Mouse (Mus musculus): ENCODE data around the gene Mylip.

Gene Mylip

DNA sequence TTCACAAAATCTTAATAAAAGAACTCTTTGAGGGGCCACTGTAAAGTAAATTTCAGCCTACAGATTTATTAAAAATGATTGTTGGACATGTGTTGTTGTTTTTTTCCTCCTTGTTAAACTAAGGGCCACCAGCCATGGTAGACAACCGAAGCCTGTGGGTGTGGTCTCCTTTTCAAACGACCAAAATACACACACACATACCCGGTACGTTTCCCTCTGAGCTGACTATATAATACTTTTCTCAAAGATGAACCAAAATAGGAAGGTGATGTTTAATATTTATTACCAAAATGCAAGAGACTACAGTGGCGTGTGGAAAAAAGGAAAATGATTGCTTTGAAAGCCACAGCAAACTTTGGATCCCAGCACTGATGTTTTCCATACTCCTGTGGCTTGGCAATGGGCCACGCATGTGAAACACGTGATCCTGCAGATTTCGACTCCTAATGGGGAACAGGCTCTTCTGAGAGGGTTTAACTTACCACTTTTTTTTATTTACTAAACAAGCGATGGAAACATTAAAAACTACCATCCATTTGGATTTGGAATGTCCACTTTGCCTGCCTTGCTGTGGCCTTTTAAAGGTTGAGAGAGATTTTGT is 2.4 kb downstream of the Mylip start:
- DNase-seq = no peak

DNA sequence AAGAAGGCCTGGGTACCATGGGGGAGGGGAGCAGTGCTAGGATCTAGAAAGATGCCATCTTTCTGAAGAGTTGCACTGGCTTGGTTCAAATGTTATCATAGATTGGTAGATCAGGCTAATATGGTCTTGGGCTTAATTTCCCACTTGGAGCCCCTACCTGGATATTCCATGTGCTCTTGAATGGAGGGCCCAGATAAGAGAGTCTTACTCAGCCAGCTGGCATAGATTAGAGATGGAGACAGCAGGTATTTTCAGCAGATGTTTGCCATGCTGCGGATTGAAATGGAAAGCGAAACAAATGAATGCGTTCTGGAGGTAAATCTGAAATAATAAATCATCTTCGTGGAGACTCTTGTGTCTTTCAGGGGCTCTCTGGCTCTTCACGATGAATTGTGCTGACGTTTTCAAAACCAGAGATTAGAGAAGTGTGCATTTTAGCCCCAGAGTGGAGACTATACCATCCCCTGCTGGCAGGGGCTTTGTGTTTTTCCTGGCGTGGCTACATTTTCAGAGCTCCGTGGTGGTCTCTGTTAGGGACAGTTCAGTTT is 4.8 kb downstream of the Mylip start:
- DNase-seq = no peak

DNA sequence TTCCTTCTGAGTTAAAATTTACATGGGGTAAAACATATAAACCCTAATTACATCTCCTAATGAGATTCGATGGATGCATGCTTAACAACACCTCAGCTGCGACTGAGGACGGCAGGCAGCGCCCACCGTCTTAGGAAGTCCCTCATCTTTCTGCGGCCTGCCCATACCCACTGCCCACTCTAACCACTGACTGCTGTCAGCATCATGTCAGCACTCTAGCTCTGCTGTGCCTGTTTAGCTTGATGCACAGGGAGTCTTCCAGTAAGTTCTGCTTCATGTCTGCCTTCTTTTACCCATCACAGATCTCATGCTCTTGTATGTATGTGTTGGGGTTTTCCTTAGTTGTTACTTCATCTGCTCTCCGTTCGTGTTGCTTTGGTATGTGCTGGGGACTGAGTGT is 7.2 kb downstream of the Mylip start:
- DNase-seq = no peak

DNA sequence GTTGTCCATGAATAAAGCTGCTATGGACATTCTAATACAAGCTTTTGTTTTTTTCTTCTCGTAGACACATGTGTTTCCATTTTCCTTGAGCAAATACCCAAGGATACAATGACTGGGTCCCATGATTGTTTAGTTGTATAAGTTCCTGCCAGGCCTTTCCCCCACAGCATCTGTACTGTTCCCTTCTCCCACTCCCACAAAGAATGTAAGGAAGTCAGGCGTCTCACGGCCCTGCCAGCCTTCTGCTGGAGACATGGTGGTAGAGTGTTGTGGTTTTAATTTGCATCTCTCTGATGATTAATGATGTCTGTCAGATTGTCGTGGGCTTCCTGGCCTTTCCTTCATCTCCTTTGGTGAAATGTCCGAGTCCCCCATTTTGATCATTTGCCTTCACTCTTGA is 7.7 kb downstream of the Mylip start:
- DNase-seq = no peak

DNA sequence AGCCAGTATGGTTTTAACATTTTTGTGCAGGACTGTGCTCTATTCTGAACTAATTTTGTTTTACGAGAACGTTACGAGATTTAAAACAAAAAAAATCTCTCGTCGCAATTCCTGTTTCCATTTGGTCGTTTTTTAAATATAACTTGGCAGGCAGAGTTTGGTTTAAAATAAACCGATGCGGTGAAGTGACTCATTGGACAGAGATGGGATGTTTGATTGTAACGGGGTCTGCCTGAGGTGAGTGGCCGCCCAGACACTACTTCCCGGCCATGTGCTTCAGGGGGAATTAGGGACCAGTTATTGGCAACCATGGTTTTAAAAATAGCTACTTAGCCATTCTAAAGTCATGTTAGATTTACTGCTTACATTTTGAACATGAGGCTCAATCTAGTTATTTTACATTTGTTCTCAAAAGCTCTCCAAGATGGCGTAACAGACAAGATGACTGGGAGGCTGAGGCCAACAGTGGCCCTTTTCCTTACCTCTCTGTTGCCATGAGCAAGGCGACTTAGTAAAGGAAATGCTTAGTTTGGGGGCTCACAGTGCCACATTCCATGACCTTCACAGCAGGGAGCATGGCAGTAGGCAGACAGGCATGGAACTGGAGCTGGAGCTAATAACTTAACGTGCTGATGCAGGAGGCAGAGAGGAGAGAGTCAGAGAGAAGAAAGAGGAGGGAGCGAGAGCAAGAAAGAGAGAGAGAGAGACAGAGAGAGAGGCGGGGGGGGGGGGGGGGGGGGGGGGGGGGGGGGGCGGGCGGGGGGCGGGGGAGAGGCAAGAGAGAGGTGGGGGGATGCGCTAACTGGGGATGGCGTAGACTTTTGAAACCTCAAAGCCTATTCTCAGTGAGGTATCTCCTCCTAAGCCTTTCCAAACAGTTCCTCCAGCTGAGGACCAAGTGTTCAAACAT is 8.6 kb downstream of the Mylip start:
- DNase-seq = no peak

DNA sequence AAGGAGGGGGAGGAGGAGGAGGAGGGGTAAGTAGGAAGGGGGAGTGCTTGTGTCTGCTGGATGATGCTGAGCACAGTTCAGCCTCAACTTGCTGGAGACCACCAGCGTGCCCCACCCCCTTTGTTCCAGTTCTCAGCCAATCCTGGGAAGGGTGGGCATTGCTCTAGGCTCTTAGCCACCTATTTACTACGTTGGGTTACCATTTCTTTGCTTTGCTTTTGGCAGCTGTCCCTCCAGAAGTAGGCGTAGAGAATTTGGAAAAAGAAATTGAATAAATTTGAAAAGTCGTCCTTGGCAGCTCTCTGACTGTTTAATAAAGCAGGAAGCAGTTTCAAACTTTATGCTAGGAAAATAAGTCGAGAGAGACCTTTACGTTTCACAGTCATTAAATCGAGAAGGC is 11.2 kb downstream of the Mylip start:
- no peak for DNase-seq

DNA sequence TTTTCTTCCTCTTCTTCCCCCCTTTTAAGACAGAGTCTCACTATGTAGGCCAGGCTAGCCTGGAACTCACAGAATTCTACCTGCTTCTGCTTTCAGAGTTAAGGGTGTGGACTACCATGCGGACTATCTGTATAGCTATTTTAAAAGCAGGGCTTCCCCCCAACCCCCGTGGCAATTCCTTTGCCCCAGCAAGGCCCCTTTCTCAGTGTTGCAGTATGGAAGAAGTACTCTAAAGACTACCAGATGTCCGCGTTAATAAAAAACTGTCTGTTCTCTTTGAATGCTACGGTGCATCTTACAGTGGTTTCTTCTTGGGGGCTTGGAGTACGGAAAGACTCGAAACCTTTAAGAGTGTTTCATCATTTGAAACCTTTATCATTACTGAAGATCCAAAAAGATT is 12.3 kb downstream of the Mylip start:
- DNase-seq = no peak

DNA sequence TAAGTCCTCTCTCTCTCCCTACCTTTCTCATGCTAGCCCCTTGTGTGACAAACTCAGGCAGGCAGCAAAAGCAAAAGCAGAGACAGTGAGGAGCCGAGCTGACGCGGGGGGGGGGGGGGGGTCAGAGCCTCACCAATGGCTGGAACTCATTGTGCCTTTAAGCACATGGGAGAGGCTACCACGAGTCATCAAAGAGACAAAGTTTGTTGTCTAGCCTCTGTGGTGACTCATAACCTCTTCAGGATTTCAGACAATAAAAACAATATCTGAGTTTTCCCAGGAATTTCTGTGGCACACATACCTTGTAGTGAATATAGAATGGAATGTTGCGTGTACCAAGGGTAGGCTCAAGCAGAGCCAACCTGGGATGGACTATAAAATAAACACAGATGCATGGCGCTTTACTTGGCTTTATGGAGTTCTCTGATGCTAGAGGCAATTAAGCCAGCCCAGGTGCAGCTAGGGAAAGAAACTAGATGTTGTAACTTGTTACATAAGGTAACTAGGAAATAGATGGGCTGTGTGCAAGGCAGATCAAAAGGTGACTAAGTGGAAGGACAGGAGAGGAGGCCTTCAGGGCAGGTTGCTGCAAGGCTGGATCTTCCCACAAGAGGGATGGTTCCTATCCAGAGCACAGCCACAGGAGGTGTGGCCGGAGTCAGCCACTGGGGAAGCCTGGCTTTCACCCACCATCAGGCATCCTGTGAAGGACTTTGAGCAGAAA is 12.9 kb downstream of the Mylip start:
- DNase-seq = no peak

DNA sequence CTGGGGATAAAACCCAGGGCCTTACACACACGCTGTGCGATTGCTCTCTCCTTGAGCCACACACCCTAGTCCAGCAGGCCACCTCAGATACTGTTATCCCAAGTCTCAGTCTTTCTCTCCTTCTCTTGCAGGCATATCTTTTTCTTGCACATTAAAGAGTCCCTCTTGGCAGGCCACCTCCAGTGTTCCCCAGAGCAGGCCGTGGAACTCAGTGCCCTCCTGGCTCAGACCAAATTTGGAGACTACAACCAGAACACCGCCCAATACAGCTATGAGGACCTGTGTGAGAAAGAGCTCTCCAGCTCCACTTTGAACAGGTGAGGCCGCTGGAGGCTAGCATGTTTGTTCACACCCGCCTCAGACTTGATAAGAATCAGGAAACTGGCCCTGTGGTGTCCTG is 14.7 kb downstream of the Mylip start:
- DNase-seq = no peak

DNA sequence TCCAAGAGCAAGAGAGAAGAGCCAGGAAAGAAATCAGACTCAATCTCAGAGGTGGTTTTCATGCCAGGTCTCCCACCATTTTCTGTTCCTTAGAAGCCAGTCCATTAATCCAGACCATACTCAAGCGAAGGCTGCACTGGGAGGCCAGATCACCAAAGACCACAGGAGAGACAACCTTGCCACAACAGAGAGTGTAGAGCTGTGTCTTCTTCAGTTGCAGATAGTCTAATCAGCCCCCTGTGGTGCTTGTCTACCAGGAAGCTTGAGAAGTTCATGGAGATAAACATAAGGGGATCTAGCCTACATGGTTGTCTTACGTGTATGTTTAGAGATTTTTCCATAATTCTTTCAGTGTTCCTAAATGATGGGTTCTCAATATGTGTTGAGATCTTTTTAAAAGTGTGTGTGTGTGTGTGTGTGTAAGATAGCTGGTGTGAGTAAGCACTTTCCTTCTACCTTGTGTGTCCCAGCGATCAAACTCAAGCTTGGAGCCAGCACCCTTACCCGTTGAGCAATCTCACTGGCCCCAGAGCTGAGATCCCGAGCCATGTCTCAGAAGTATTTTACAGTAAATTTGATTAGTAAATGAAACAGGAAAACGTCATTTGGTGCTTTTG is 15.8 kb downstream of the Mylip start:
- DNase-seq = no peak

DNA sequence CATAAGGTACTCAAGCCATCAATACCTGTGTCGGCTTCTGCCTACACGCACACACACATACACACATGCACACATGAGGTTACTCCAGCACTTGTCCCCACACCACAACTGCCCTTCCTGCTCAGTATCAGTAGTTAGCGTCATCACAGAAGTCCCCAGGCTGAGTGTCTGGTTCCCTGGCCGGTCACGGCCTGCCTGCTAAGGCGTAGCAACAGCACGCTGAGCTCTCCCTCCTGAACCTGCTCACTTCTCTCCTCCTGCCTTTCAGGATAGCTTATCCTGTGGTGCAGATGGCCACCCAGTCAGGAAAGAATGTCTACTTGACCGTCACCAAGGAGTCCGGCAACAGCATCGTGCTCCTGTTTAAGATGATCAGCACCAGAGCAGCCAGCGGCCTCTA is 16.7 kb downstream of the Mylip start:
- DNase-seq = no peak

DNA sequence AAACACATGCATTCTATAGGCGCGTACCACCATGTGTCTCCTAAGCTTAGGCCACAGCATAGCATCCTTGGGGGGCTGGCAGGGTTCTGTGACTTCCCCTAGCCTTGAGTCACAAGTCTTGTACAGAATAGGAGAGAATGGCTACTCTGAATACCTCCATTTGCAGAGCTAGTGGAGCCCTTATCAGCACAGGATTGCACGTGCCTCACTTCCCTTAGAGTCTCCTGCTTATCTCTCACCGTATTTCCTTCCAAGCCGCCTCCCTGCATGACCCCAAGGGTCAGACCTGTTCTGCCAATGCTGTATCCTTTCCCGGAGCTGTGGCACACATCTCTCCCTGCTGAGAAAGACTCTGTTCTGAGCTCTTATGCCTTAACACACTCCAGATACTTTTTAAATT is 17.2 kb downstream of the Mylip start:
- DNase-seq = no peak

DNA sequence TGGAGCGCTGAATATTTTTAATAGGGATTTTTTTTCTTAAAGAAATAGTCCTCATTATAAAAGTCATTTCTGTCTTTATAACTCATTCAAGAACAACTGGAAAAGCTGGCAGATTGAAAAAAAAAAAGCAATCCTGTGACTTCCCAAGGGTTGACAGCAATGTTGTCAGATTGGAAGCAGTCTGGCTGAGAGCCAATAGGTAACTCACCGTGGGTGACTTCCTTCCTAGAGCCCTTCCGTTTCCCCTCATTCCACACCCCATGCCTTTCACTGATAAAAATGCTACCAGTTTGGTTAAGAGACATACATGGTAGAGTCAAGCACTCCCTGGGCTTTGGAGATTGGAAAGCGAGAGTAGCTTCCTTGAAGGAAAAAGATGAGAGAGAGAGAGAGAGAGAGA is 21.4 kb downstream of the Mylip start:
- DNase-seq = no peak

DNA sequence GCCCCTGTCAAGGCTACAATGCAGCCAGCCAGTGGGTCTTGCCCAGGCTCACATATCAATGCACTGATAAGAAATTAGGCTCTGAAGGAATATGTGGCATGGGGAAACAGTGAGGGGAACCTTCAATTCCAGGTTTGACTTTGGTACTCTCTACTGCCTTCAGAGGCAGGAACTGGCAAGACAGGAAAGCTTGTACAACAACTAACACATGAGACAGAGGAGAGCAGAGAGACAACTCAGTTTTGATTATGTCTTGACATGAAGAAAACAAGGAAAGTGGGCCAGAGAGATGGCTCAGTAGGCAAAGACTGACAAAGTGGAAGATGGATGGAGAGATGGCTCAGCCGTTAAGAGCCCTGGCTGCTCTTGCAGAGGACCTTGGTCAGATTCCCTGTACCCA is 23.5 kb downstream of the Mylip start:
- no peak for DNase-seq

DNA sequence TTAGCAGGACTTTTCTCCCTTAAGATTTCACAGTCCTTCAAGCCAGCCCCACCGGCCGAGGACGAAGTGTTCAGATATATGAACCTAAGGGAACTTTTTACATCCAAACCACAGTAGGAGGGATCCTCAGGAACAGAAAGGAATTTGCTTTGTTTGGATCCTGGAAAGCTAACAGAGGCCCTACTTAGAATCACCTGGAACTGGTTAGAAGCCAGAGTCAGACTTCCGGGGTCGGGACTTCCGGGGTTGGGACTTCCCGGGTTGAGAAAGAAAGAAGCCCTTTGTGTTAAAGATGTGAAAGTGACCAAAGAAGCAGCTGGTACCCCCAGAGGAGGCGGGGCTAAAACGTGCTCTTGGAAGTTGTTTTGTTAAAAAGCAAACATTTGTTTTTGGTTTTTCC is 24.5 kb downstream of the Mylip start:
- DNase-seq = no peak

DNA sequence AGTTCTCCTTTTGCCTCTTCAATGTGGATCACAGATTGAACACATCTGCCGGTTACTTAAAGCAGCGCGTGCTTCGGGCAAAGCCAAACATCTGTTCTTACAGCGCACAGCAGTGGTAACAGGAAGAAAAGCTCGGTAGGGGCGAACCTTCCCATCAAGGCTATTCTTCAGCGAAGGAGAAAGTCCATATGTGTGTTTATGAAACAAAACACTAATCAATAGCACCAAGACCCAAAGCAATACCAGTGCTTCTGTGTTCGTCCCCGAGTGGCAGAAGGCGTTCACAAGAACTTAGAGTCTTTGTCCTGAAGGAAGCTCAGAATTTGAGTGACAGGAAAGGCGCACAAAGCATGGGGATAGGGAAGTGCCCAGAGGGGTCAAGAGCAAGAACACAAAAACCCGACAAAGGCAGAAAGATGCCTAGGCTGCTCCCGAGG is 27.1 kb downstream of the Mylip start:
- DNase-seq = no peak

DNA sequence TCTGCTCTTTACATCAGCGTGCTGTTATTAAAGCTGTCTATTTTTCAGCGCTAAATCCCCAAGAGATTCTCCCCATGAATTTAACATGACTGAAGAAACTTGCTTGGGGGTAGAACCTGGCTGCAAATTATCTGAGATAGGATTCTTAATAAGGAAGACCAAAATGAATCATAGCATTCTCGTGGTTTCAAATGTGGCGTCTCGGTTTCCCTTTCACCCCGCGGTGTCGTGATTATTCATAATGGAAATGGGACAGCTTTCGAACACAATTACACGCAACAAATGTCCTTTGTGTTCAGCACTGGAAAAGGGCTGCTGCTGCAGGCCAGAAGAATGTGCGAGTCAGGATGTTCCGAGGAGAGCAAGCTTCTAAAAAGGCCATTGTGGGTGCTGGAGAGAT is 29.4 kb downstream of the Mylip start:
- DNase-seq = no peak

DNA sequence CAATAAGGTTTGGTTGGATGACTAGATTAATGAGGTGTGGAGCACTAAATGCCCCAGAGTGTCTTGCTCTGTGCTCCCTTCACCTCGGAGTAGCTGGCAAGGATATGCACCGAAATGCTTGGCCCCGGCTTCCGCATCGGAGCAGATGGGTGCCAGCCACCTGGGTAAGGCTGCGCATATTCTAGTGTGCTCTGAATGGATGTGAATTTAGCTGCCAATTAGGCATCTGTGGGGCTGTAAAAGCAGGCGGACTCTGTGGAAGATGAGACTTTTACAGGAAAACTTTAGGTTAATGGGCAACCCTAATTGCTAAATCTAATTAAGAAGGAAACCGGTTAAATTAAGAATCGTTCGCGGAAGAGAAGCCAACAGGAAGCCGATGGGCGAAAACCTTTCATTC is 32.7 kb downstream of the Mylip start:
- no peak for DNase-seq

DNA sequence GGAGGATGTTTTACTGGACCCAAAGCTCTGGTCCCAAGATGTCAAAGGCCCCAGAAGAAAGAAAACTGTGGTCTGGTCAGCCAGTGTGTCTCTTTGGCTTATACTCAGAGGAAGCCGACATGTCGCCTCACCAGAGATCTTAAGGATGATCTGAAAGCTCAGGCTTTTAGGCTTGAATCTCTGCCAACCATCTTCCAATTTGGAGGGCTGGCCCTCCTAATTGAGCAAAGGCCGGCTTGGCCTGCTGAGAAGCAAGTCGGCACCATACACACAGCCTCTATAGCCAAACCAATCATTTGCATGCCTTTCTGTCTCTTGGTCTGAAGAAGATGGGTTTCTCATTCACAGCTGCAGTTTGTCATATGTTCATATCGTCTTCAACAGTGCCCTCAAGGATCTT is 33.2 kb downstream of the Mylip start:
- no peak for DNase-seq

DNA sequence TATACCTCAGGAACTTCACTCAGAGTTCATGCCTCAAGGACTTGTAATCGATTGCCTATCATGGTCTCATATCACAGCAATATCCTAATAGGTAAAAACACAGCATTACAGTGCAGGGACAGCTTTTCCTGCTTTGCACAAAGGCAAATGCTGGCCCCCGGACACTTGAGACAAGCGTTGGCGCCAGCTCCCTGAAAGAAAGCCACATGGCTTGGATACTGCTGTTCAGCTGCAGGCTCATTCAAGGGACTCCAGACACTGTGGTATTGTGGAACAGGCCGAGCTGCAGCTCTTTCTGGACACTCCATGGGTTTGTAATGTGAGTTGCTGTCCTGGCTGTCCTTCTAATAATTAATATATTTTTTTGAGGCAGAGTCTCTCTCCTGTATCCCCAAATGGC is 34.4 kb downstream of the Mylip start:
- DNase-seq = no peak

DNA sequence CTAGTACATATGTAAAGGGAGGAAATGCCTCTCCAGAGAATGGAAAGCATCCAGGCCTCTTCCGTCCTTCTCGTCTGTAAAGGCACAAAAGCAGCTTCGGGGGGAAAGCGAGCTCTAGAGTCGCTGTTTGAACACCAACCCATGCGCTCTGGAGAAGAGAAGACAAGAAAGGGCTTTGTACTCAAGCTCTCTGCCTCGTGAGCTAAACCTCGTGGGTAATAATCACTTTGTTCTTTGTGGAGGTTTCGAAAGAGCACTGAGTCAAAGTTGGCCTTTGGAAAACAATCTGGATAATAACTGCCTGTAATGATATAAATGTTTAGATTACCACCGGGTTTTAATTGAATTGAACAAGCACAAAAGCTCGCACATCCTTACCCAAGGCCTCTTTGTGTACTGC is 39.7 kb downstream of the Mylip start:
- no peak for DNase-seq

DNA sequence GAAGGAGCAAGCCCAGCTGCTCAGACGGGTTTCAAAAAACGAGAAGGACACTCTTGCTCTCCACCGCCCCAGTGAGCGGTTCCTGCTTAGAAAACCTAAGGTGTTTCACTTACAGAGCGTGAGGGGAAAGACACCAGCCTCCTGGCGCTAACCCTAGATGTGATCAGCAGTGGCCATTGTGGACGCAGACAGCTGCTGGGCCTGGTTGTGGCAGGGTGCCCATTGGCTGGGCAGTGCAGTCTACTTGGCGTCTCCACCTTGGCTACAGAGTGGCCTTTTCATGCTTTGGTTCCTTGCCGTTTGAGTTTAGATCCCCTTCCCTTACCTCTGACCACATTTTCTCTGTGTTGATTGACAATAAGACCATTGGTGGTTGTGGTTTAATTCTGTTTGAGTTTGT is 47.6 kb downstream of the Mylip start:
- no peak for DNase-seq

DNA sequence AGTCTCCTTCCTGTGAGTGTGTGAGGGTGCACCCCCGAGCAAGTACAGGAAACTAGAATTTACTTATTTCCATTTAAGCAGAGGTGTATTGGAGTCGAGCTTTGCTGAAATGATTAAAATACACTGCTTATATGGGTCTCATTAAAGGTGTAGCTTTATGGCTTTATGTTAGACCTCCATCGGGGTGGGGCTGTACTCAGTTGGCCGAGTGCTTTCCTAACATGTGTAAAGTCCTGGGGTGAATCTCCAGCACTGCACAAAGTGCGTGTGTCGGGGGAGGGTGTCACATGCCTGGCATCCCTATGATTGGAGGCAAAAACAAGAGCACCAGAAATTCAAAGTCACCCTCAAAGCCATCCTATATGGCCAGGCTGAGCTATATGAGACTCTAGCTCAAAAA is 49.3 kb downstream of the Mylip start:
- no peak for DNase-seq

All from right cerebral cortex, postnatal 25 days (tissue).